Mouse (Mus musculus) heart, embryonic 11.5 days (tissue): Measurements from ENCODE around the gene Cfap298. TPM values are rescaled to one million over a fixed set of nuclear protein-coding genes. Genes with fewer than 3 reads are reported as not detected.
A peak's percentile ranks its signal among the peaks of the same experiment; 100 is the strongest.

Experiments used
- ATAC-seq: fragments of 200-750 bp; cut with Nextera tagmentation; replicated peaks from 2 replicates; pipeline ENCODE4 v1.8.0; 2017; ENCODE audit warnings: moderate library complexity; ENCODE audit not compliant: insufficient number of reproducible peaks, low FRiP score, low TSS enrichment
- H3K27ac ChIP-seq: fragments of 300-500 bp; sonication (generic); 2 replicates; pipeline ENCODE4 v1.5.1; 2014; ENCODE audit warnings: mild to moderate bottlenecking, low read depth, low read length
- H3K27me3 ChIP-seq: fragments of 300-500 bp; sonication (generic); 2 replicates; pipeline ENCODE4 v1.6.1; 2014; ENCODE audit warnings: mild to moderate bottlenecking, low read length, mixed read lengths; ENCODE audit not compliant: control insufficient read depth, insufficient read depth
- H3K36me3 ChIP-seq: fragments of 300-500 bp; sonication (generic); 2 replicates; pipeline ENCODE4 v1.6.1; 2014; ENCODE audit warnings: mild to moderate bottlenecking, low read length, moderate library complexity, mixed read lengths; ENCODE audit not compliant: control insufficient read depth, insufficient read depth
- H3K4me1 ChIP-seq: fragments of 300-500 bp; sonication (generic); 2 replicates; pipeline ENCODE4 v1.6.1; 2014; ENCODE audit warnings: low read length; ENCODE audit not compliant: control insufficient read depth, insufficient read depth
- H3K4me2 ChIP-seq: fragments of 300-500 bp; sonication (generic); 2 replicates; pipeline ENCODE4 v1.6.1; 2014; ENCODE audit warnings: mild to moderate bottlenecking, moderate library complexity
- H3K4me3 ChIP-seq: fragments of 300-500 bp; sonication (generic); 2 replicates; pipeline ENCODE4 v1.5.1; 2014; ENCODE audit warnings: low read depth, low read length
- H3K9ac ChIP-seq: fragments of 300-500 bp; sonication (generic); 2 replicates; pipeline ENCODE4 v1.6.1; 2014; ENCODE audit warnings: mild to moderate bottlenecking, low read depth, low read length, moderate library complexity
- H3K9me3 ChIP-seq: fragments of 300-500 bp; sonication (generic); replicated peaks from 2 replicates; pipeline ENCODE4 v1.6.1; 2016; ENCODE audit warnings: low read length; ENCODE audit not compliant: control insufficient read depth
- WGBS: fragments of 180-500 bp; shearing (Covaris S2); extraction: QIAGEN DNeasy Blood & Tissue Kit; methylation state at CpG from one replicate; pipeline ENCODE4 v1.1.7; 2014; ENCODE audit not compliant: insufficient replicate concordance; 5-methylcytosine and 5-hydroxymethylcytosine counted together
- polyA plus RNA-seq: library from polyadenylated mRNA; unstranded; fragments of >200 nt; fragmentation: Nextera tagmentation; extraction: Ambion mirVana; gene quantifications from 2 replicates; pipeline ENCODE4 v1.2.1, GENCODE M21; 2014

The Cfap298 gene
- polyA plus RNA-seq, 1 experiment from 2014 or later = 51.7 TPM

- no peak for ATAC-seq
- no peaks in the 10 kb centered on the region for H3K36me3 ChIP-seq
- H3K4me3 ChIP-seq = no peak overlapping the region
- no peak overlapping the region for H3K27ac ChIP-seq
- H3K9me3 ChIP-seq = peaks cover 4% of the 10 kb centered on the region; the same call in 1 of the 2 replicates
- no peak overlapping the region for H3K4me2 ChIP-seq
- H3K4me1 ChIP-seq = no peaks in the 10 kb centered on the region
- H3K27me3 ChIP-seq = no peaks in the 10 kb centered on the region
- WGBS = 19% methylated on average over 5 of the region's 5 CpGs
- no peak overlapping the region for H3K9ac ChIP-seq
Observed at GRCm38 (mm10) chr16:90925461-90925860, 9.5 kb downstream of the Cfap298 start.

- WGBS = 77% methylated on average over 13 of the region's 13 CpGs
- no peak for ATAC-seq
- no peak overlapping the region for H3K9ac ChIP-seq
- H3K27ac ChIP-seq = no peak overlapping the region
- no peaks in the 10 kb centered on the region for H3K36me3 ChIP-seq
- no peaks in the 10 kb centered on the region for H3K27me3 ChIP-seq
- H3K4me2 ChIP-seq = no peak overlapping the region
- no peaks in the 10 kb centered on the region for H3K4me1 ChIP-seq
- H3K4me3 ChIP-seq = no peak overlapping the region
- H3K9me3 ChIP-seq = peaks cover 4% of the 10 kb centered on the region; the same call in 1 of the 2 replicates
Observed at GRCm38 (mm10) chr16:90924606-90925370, 10.1 kb downstream of the Cfap298 start.

GRCm38 (mm10) chr16:90921471-90922159 lies 13.3 kb downstream of the Cfap298 start:
- peak; percentile 52 for ATAC-seq
- Histone ChIP-seq H3K27me3 (0 out of 2 replicates have a peak, but pooled peaks cover 3% of the 10 kb centered on the region), H3K9me3 (peaks cover 4% of the 10 kb centered on the region; the same call in 1 of the 2 replicates), H3K4me3 (no peak overlapping the region), H3K9ac (no peak overlapping the region), H3K4me2 (no peak overlapping the region; the same call in 1 of the 2 replicates), H3K27ac (no peak overlapping the region), H3K4me1 (no peaks in the 10 kb centered on the region), H3K36me3 (no peaks in the 10 kb centered on the region)
- WGBS = 24% methylated on average over 10 of the region's 10 CpGs

GRCm38 (mm10) chr16:90917156-90917555 lies 17.8 kb downstream of the Cfap298 start:
- Histone ChIP-seq H3K4me2 (no peak overlapping the region), H3K9me3 (peaks cover under 1% of the 10 kb centered on the region; the same call in 1 of the 2 replicates), H3K27me3 (0 out of 2 replicates have a peak, but pooled peaks cover 3% of the 10 kb centered on the region), H3K27ac (no peak overlapping the region), H3K36me3 (no peaks in the 10 kb centered on the region), H3K9ac (no peak overlapping the region), H3K4me3 (no peak overlapping the region), H3K4me1 (peaks cover 5% of the 10 kb centered on the region)
- ATAC-seq = no peak
- WGBS = 76% methylated on average over 8 of the region's 8 CpGs

- no peaks in the 10 kb centered on the region for H3K9me3 ChIP-seq
- H3K9ac ChIP-seq = no peak overlapping the region
- ATAC-seq = no peak
- no peaks in the 10 kb centered on the region for H3K36me3 ChIP-seq
- peak overlapping the region; percentile 54 for H3K27ac ChIP-seq
- H3K27me3 ChIP-seq = 0 out of 2 replicates have a peak, but pooled peaks cover 3% of the 10 kb centered on the region
- H3K4me1 ChIP-seq = peaks cover 5% of the 10 kb centered on the region
- H3K4me3 ChIP-seq = no peak overlapping the region
- H3K4me2 ChIP-seq = peak overlapping the region; percentile 24; the same call in 1 of the 2 replicates
- WGBS = 35% methylated on average over 12 of the region's 12 CpGs
Observed at GRCm38 (mm10) chr16:90916040-90916481, 18.9 kb downstream of the Cfap298 start.

GRCm38 (mm10) chr16:90911766-90912165 lies 23.1 kb downstream of the Cfap298 start:
- Histone ChIP-seq H3K4me1 (peaks cover 5% of the 10 kb centered on the region), H3K27me3 (no peaks in the 10 kb centered on the region; the same call in 1 of the 2 replicates), H3K9ac (no peak overlapping the region), H3K4me2 (no peak overlapping the region), H3K4me3 (no peak overlapping the region), H3K9me3 (no peaks in the 10 kb centered on the region), H3K36me3 (no peaks in the 10 kb centered on the region), H3K27ac (no peak overlapping the region)
- 88% methylated on average over 13 of the region's 13 CpGs for WGBS
- ATAC-seq = no peak

GRCm38 (mm10) chr16:90910855-90911533 lies 23.9 kb downstream of the Cfap298 start:
- no peak overlapping the region for H3K4me3 ChIP-seq
- no peaks in the 10 kb centered on the region; the same call in 1 of the 2 replicates for H3K27me3 ChIP-seq
- H3K27ac ChIP-seq = no peak overlapping the region
- H3K9ac ChIP-seq = no peak overlapping the region
- 58% methylated on average over 17 of the region's 17 CpGs for WGBS
- H3K4me2 ChIP-seq = no peak overlapping the region
- H3K4me1 ChIP-seq = peaks cover 1% of the 10 kb centered on the region
- no peak for ATAC-seq
- no peaks in the 10 kb centered on the region for H3K9me3 ChIP-seq
- H3K36me3 ChIP-seq = no peaks in the 10 kb centered on the region

GRCm38 (mm10) chr16:90907250-90907649 lies 27.7 kb downstream of the Cfap298 start:
- no peaks in the 10 kb centered on the region for H3K9me3 ChIP-seq

More at GRCm38 (mm10) chr16:90907250-90907649, 27.7 kb downstream of the Cfap298 start:
- WGBS = 60% methylated on average over 7 of the region's 7 CpGs
- no peak for ATAC-seq
- Histone ChIP-seq H3K27ac (no peak overlapping the region), H3K4me1 (0 out of 2 replicates have a peak, but pooled peaks cover 3% of the 10 kb centered on the region), H3K4me2 (no peak overlapping the region), H3K36me3 (no peaks in the 10 kb centered on the region), H3K27me3 (no peaks in the 10 kb centered on the region; the same call in 1 of the 2 replicates), H3K9ac (no peak overlapping the region), H3K4me3 (no peak overlapping the region)
